Mouse (Mus musculus) 3134 (cell line): ENCODE results near the gene Nudt16l1.

Experiments
- DNase-seq: peaks from one replicate; pipeline ENCODE4 v3.0.0-alpha.2; 2011; ENCODE audit warnings: low spot score; ENCODE audit not compliant: insufficient read length; ENCODE audit errors: extremely low read depth

Nudt16l1 gene

DNA sequence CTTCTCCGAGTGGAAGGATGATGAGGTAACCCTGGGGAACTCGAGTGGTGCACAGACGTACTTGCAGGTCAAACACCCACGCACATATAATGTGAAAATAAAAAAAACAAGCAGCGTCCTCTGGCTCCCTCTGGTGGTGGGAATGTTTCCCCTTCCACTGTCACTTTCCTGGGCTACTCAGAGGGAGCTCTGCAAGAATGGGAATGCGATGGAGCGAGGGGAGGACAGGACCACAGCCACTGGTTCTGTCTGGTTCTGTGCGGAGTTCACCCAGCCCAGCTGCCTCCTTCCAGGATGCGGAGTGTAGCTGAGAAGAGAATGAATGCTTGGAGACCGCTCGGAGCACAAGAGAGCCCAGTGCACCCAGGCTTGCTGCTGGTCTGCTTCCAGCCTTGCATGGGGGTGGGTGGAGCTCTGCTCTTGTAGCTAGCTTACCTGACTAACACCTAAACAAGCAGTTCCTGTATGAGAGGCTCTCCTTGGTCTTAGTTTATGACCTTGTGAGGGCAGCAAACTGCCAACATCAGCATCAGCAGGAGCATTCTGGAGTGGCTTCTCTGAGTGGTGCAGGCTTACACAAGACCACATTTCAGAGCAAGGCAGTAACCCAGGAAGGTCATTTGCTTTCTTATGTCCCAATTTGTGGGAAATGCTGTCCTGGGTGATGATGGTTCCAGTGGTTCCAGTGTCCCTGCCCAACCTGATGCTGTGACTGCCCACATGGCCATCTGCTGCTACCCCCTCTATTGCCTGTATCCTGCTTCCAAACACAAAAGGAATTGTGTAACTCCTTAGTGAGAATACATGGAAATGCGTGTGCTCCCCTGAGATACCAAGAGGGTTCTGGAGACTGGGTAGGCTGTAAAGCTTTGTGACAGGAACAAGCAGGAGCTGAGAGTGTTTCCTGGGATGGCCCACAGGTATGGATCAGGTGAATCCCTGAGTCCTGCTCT is 24.5 kb upstream of the Nudt16l1 start:
- peak; percentile 72 for DNase-seq

DNA sequence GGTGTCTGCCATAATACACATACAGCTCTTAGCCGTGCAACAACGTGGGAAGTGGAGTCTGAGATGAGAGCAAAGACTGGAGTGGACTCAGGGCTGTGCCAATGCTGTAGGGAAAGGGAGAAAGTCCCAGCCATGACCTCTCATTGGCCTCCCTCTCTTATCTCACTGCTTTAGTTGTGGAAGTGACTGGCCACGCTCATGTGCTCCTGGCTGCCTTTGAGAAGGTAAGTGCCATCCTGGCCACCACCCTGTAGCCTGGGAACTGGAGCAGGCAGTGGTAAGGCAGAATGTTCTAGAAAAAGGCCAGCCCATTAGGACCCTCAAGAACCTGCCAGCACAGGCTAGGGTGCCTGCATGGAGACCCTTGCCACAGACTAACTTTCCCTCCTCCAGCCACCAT is 22.6 kb upstream of the Nudt16l1 start:
- no peak for DNase-seq

DNA sequence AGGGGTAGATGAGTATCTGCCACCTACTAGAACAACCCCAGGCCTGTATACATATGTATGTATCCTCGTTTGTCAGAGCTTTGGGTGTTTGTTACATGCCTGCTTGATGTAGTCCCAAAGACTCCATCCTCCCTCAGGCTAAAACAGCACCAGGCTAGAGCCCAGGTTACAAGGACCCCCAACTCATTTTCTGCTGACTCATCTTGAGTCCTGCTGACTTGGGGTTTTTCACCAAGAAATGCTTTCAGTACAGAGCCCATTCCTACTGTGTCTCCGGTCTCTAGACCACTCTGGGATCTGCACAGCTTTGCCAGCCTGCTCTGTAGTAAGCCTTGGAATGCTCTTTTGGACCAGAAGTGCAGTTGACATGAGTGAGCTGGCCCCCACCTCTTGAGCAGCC is 22.0 kb upstream of the Nudt16l1 start:
- DNase-seq = no peak

DNA sequence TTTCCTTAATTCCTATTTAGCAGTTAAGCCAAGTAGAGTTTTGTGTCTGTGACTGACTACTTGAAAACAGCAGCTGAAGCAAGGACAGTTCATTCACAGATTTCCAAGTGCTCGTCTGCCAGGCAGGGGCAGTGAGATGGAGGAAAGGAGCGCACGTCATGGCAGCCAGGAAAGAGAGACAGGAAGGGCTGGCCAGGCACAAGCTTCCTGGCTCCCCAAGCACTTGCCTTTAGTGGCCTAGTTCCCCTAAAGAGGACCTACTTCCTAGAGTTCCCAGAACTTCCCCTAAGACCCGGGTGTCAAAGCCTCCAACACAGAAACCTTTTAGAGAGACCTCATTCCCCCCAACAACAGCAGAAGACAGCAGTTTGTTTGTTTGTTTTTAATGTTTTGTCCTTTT is 18.0 kb upstream of the Nudt16l1 start:
- DNase-seq = no peak

DNA sequence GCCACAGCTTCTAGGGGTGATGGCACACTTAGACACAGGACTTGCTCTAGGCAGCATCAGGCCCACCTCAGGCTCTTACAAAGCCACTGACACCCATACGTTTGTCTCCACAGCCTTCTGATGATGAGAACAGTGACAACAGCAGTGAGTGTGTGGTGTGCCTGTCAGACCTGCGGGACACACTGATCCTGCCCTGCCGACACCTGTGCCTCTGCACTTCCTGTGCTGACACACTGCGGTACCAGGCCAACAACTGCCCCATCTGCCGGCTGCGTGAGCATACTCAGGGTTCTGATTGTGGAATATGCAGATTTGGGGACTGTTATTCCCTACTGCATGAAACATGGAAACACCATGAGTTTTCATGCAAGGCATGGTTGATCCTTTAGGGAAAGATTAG is 16.1 kb upstream of the Nudt16l1 start:
- DNase-seq = no peak

DNA sequence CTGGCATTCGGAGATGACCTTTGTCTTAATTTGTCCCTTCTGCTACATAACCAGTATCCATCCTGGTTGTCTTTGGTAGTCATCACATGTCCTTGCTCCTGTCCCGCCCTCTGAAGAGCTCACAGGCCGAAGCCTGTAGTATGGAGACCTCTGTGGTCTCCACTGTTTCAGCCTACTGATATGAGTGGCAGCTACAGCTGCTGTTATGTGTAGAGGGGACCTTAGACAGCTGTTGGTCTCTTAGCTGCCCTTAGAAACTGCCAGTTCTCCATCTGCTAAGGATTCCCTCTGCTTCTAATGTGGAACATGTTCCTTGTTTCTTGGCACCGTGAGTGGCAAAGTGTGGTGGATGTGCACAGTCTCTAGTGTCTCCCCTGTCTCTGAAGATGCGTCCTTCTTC is 14.6 kb upstream of the Nudt16l1 start:
- no peak for DNase-seq

DNA sequence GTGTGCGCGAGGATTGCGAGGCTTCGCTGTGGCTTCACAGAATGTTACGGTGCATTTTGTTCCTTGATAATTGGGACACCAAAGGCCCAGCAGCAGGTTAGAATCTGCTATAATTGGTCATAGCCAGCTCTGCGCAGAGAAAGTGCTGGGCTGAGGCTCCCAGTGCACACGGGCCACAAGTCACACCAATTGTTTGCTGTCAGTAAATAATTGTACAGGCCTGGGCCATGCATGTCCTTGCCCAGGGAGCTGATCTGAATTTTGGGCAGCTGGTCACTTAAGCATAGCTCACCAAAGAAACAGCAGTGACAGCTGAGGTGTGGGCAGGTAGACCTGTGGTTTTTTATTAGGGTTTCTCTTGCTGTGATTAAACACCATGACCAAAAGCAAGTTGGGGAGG is 10.6 kb upstream of the Nudt16l1 start:
- no peak for DNase-seq

DNA sequence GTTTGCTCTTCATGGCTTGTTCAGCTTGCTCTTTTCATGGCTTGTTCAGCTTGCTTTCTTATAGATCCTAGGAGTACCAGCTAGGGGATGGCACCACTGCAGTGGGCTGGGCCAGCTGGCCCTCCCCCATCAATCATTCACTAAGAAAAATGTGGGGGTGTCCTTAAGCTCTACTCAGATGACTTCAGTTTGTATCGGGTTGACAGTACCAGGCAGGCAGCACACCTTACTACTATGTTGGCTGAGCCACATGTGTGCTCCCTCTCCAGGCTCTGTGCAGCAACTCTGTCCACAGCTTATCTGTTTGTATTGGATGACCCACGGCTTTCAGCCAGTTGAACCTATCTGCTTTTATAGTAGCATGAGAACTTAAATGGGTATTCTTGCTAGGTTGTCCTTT is 10.1 kb upstream of the Nudt16l1 start:
- DNase-seq = no peak

DNA sequence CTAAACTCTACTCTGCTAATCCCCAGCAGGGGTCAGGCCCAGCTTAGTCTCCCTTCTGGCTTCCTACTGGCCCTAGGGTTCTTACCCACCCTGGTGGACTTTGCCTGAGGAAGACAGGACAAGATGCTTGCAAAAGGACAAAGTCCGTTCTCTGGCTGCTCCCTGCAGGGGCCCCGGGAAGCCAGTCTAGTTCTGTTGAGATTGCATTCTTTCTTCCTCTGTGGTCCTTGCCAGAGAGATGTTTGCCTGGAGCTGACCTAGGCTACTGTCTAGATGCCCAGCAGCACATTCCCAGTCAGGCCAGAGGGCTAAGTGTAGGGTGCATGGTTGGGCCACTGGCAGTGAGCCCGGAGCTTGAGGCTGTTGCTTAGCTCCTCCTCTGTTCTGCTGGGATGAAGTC is 6.1 kb upstream of the Nudt16l1 start:
- DNase-seq = no peak

DNA sequence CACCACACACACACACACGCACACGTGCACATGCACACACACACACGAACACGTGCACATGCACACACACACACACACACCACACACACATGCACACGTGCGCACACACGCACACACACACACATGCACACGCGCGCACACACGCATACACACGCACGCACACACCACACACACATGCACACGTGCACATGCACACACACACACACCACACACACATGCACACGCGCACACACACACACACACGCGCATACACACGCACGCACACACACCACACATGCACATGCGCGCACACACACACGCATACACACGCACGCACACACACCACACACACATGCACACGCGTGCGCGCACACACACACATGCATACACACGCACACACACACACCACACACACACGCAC is 3.1 kb upstream of the Nudt16l1 start:
- no peak for DNase-seq

DNA sequence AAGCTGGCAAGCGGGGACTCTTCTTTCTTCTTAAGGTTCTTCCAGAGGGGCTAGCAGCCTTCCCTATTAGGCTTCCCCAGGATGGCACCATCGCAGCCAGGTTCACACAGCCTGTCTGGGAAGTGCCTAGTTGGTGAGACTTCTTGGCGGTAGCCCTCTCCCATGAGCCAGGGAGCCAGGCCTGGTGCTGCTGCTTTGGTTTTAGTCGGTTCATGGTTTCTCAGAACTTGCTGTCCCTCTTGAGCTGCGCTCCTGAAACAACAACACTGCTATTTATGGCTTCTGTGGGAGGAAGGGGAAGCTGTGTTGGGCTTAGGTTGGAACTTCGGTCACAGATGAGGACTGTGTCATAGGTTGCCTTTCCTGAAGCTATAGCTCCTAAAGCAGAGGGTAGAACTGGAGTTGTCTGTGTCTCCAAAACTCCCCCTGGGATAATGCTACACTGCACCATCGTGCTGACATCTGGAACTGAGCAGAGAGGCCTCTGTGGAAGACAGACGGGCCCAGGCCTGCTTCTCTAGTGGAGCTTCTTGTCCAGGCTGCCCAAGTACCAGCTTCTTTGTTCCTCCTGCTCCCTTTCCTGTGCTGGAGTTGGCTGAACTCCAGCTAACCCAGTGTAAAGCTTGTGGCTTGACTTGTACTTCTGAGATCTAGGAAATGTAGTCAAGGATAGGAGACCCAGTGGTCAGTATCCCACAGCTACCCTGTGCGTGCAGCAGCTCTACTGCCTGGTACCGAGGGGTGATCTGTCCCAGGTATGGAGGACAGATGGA is 2.4 kb upstream of the Nudt16l1 start:
- DNase-seq = no peak

DNA sequence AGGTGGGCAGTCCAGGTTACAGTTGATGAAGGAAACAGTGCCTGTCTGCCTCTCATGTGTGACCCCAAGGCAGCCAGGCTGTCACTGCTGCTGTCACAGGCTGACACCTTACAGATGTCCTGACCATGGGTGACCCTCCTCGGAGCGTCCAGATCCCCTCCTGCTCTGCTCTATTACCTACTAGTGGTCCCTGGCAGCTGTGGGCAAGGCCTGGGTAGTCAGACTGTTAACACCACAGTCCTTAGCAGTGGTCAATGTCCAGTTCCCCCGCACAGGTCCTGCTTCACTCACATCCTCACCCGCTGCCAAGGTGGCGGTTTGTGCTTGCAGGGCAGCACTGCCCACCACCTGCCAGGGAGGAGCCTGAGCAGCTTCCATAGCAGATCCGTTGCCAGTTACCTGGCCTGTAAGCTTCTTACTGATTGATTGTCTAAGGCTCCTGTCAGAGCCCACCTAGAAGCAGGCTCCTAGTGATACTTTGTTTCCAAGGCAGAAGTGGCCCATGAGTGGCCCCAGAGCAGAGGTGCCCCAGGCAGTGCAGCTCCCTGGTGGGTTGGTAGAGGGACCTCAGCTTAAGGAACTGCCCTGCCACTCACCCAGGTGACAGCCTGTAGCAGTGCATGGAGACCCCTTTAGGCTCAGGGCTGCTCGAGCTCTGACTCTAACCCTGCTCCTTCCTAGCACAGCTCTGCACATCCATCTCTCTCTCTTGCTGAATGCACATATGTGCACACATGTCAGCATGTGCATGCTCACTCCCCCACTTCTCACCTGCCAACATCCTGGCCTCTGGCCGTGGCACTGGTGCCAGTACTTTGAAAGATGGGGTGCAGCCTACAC is 990 bp upstream of the Nudt16l1 start:
- no peak for DNase-seq

DNA sequence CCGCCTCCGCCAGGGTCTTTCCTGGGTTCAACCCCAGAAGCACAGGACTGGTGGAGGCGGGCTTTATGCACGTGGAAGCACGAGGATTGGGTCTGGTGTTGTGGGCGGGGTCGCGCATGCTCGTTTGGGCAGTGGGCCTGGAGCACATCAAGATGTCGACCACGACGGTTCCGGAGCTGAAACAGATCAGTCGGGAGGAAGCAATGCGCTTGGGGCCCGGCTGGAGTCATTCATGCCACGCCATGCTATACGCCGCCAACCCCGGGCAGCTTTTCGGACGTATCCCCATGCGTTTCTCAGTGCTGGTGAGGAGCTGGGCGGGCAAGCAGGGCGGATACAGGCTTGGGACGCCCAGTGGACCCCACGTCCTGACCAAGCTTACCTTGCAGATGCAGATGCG is 428 bp downstream of the Nudt16l1 start:
- peak; percentile 92 for DNase-seq

DNA sequence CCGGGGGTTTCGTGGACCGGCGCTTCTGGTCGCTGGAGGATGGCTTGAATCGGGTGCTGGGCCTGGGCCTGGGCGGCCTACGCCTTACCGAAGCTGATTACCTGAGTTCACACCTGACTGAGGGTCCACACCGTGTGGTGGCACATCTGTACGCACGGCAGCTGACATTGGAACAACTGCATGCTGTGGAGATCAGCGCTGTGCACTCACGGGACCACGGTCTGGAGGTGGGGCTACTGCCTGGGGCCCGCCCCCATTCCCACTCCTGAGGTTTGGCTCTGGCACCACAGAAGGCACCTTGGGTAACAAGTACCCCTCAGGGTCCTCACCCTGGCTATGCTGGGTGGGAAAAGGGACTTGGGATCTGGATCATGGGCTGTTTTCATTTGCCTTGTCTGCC is 851 bp downstream of the Nudt16l1 start:
- DNase-seq = peak; percentile 67

DNA sequence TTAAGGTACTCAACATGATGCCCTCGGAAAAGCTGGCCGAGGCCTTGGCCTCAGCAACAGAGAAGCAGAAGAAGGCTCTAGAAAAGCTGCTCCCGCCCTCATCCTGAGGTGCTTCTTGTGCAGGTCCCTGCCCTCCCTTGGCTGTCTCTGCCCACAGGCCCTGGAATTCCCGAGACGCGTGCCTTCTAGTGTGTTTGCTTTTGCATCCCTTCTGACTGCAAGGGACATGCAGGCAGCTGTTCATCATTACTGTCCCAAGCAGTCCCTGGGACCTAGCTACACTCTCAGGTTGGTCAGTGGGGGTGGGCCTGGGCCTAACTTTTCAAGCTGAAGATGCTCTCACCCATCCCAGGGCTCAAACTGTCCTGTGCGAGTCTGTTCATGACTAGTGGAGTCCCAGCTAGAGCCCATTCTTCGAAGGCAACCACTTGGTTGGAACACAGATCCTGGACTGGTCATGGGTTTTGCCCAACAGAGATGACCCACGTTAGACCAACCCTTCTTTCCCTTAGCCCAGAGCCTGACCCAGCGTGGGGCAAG is 1.8 kb downstream of the Nudt16l1 start:
- DNase-seq = peak; percentile 22

DNA sequence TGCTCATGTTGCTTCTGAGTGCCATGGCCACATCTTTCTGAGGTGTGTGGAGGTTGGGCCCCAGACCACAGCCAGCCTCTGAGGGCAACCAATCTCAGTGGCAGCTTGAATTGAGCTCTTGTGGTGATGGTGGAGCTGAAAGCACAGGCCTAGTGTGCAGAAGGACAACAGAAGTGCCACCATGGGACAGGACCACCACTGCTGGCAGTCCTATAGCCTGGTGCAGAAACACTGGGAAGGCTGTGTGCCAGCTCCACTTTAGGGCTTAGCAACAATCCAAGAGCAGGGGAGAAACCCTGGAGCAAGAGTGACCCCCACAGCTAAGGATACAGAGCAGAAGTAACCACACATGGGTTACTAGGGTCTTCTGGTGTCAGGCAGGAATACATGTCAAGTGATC is 2.5 kb downstream of the Nudt16l1 start:
- DNase-seq = no peak

DNA sequence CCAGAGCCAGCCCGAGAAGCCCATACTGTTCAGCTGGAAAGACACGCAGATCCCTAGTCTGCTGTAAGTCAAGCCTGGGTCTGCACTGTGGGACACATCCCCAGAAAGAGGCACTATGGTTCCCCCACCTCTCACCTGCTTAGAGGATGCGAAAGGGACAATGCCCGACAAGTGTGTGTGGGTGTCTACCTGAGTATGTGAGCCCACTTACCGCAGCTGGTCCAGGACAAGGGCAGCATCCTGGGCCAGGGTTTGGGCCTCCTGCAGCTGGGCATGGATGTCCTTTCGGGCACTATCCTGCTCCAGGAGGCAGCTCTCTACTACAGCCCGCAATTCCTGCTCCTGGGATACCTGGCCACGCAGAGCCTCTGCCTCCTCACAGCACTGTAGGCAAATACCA is 4.3 kb downstream of the Nudt16l1 start:
- no peak for DNase-seq

DNA sequence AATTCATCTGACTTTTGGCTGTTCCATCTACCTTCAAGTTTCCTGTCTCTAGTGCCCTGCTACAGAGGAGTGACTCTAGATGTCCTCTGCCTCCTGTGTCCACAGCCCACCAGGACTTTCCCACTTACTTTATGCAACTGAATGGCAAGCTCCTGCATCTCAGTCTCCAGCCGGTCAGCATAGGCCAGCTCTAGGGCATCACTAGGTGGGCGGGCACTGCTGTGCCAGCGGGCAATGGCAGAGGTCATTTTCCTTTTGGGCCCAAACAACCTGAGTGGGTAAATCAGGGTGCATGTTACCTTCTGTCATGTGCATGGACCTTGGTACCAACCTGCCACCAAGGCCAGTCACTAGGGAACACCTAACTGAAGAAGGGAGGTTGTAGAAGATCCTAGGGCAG is 4.9 kb downstream of the Nudt16l1 start:
- no peak for DNase-seq

DNA sequence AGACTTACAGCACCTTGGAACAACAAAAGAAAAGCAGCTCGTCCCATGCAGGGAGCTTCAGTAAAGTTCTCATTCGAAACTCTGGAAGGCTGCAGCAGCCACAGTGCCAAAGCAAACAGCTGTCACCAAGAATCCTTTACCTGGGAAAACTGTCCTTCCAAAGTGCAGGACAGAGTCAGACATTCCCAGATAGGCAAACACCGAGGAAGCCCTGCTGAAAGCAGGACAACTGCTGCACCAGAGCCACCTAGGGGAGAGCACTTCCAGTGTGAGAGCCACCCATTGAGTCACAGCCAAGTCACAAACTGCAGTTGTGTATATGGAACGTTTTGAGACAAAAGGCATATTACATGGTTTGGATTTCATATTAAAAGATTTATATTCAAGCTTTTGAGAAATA is 6.9 kb downstream of the Nudt16l1 start:
- no peak for DNase-seq

DNA sequence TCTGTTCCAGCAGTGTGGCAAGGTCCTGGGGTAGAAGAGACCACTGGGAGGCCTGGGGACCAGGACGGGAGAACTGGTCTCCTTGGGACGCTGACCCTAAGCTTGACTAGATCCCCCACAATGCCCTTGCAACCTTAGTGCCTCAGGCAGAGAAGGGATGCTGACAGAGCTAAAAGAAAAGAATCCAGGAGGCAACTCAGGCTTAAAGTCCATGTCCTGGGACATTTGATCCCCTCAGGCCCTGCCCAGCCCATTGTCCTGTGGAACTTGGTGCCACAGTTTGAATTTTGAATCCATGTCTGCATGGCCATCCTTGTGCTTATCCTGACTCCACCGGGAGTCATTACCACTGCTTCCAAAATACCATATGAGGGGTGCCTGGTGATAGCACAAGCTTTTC is 7.6 kb downstream of the Nudt16l1 start:
- no peak for DNase-seq

DNA sequence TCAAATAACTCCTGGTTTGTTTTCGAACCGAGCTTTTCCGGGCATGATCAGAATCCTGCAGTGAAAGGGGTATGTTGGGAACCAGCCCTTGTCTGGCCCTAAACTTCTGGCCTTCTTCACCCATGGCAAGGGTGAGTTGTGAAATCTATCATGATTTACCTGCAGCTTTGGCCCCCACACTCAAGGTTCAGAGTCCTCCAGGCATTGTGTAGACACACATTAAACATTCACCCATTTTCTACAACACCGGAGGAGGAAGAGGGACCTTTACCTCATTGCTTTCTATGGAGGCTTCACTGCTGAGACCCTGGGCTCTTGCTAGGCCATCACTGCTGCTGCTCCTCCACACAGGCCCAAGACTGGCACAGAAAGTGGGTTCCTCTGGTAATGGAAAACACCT is 8.8 kb downstream of the Nudt16l1 start:
- no peak for DNase-seq
